Mouse (Mus musculus): ENCODE results near the gene Olfr193.
"Not testable (repeated sequence)": the region's sequence is repeated elsewhere in the genome, so short reads cannot be mapped to it uniquely, and the experiment has no call there.

The Olfr193 gene

GRCm38 (mm10) chr16:59111781-59112180, at the start of gene Olfr193:
Gene Olfr193, minus strand, starts transcription at chr16:59111881.
- DNase-seq, result no peak

DNA sequence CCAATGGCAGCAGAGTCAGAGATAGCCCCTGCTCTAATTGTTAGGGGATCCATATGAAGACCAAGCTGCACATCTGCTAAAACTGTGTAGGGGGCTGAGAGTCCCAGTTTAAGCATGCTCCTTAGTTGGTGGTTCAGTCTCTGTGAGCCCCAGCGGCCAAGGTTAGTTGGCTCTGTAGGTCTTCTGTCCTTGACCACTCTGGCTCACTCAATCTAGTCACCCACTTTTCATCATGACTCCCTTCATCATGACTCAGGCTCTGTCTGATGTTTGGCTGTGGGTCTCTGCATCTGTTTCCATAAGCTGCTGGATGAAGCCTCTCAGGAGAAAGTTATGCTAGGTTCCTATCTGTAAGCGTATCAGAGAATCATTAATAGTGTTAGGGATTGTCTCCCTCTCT, 40.3 kb upstream of the Olfr193 start:
- DNase-seq, result no peak

- no peak for DNase-seq
Observed at GRCm38 (mm10) chr16:59146746-59147145, 35.1 kb upstream of the Olfr193 start, which contains the start of gene Olfr195. Gene Olfr195, plus strand, starts transcription at chr16:59147046.

GRCm38 (mm10) chr16:59141105-59141504, 29.4 kb upstream of the Olfr193 start:
- DNase-seq, result no peak

DNA sequence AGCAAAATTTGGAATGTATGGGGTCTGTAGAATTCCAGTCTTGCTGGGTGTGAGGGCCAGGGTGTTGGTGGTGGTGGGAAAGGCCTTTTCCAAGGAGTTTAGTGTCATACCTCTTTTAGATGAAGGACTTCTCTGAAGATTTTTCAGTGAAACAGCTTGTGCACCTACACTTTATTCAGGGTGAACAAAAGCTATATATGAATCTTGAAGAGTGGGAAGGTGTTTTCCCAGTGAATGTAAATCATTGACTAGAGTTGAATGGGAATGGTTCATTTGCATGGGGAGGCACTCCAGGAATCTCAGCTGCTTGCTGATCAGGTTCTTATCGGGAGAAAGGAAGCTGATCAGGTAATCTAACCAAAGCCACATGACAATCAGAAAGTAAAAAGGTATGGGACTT, 19.1 kb upstream of the Olfr193 start:
- DNase-seq, result no peak

GRCm38 (mm10) chr16:59120969-59121368, 9.3 kb upstream of the Olfr193 start, which contains the start of gene Olfr194:
Gene Olfr194, minus strand, starts transcription at chr16:59121069.
- DNase-seq, result no peak

- not testable (repeated sequence) for DNase-seq
Observed at GRCm38 (mm10) chr16:59108522-59108921, 3.2 kb downstream of the Olfr193 start.

DNA sequence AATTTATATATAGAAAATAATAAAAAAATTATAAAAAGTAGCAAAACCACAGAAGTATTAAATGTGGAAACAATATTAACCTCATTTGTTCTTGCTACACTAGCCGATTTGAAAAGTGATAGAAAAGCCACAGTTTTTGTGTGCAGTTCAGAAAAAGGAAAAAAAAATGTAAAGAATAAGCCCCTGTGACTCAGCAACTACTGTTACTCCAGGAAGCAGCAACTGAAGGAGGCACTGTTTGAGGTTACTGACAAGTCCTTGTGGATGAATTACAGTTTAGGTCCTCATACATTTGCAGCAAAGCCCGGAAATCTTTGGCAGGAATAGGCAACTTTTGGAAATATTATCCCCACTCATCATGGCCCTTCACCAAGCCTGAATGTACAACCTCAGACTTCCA, 6.4 kb downstream of the Olfr193 start:
- no peak for DNase-seq

GRCm38 (mm10) chr16:59089722-59090121, 22.0 kb downstream of the Olfr193 start, which contains the start of gene Olfr191:
Gene Olfr191, minus strand, starts transcription at chr16:59089822.
- DNase-seq, result not testable (repeated sequence)

GRCm38 (mm10) chr16:59081113-59081512, 30.6 kb downstream of the Olfr193 start:
- not testable (repeated sequence) for DNase-seq

GRCm38 (mm10) chr16:59077905-59078304, 33.8 kb downstream of the Olfr193 start, which contains the start of gene Olfr190:
Gene Olfr190, minus strand, starts transcription at chr16:59078005.
- no peak for DNase-seq

- DNase-seq, result no peak
Observed at GRCm38 (mm10) chr16:59073520-59073919, 38.2 kb downstream of the Olfr193 start.

GRCm38 (mm10) chr16:59071755-59072154, 39.9 kb downstream of the Olfr193 start:
- DNase-seq, result no peak

DNA sequence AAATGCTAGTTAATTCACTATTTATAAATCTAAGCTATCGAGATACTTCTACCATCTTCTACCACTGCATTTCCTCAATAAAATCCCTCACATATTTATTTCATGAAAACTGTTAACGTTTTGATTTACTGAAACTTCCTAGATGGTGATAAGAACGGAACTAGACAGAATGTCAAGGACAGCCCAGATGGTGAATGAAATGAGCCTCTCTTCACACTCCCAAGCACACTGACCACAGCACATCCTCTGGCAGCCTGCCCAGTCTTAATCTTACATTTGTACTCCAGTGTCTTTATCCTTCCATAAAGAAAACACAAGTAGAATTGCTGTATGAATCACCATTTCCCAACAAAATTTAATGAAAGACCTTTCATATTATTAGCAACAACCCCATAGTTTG, 49.3 kb downstream of the Olfr193 start:
- DNase-seq, result not testable (repeated sequence)

Measured in cerebellum, adult 8-10 months (tissue).